Mouse (Mus musculus) testis, adult 2 months (tissue): ENCODE results near the gene Gfap.

ENCODE experiments used
- CTCF ChIP-seq: fragments of 200-500 bp; IDR thresholded peaks from 2 replicates; pipeline ENCODE4 v1.5.1; 2012; ENCODE audit warnings: low read depth, mild to moderate bottlenecking, inconsistent platforms, low read length, moderate library complexity; ENCODE audit not compliant: control insufficient read depth, insufficient read depth, insufficient replicate concordance
- POLR2A ChIP-seq: fragments of 200-500 bp; IDR thresholded peaks from 2 replicates; pipeline ENCODE4 v1.6.1; 2012; ENCODE audit warnings: low read depth, mild to moderate bottlenecking, inconsistent platforms, low read length, moderate library complexity; ENCODE audit not compliant: control insufficient read depth

- no peak for TF ChIP-seq CTCF
- no peak for TF ChIP-seq POLR2A
Observed at GRCm38 (mm10) chr11:102837385-102837784, 63.3 kb downstream of the Gfap start.
